Mouse (Mus musculus) stomach, postnatal 0 days (tissue): ENCODE data around the gene Vwf.
A peak's percentile ranks its signal among the peaks of the same experiment; 100 is the strongest.

Experiments
- CTCF ChIP-seq: IDR thresholded peaks from 2 replicates; pipeline ENCODE4 v1.5.1; 2016; ENCODE audit warnings: antibody characterized with exemption, low read depth, mild to moderate bottlenecking, moderate library complexity
- EP300 ChIP-seq: optimal IDR thresholded peaks from 2 replicates; pipeline ENCODE3; 2016; ENCODE audit warnings: antibody characterized with exemption

DNA sequence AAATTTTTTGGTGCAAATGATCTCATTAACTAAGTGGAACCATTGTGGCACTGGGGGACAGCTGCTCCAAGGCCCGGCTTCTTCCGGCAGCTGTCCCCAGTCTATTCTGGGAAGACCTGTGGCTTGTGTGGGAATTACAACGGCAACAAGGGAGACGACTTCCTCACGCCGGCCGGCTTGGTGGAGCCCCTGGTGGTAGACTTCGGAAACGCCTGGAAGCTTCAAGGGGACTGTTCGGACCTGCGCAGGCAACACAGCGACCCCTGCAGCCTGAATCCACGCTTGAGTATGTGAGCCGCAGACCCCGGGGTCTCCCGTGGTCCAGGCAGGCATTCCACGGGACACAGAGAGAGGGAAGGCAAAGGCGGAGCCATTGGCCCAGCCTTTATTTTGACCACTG lies 56.7 kb downstream of the Vwf start:
- peak; percentile 97 for TF ChIP-seq CTCF
- TF ChIP-seq EP300 = no peak
